ENCODE assay signal across 11 mouse cellular contexts in the genomic region with DNA sequence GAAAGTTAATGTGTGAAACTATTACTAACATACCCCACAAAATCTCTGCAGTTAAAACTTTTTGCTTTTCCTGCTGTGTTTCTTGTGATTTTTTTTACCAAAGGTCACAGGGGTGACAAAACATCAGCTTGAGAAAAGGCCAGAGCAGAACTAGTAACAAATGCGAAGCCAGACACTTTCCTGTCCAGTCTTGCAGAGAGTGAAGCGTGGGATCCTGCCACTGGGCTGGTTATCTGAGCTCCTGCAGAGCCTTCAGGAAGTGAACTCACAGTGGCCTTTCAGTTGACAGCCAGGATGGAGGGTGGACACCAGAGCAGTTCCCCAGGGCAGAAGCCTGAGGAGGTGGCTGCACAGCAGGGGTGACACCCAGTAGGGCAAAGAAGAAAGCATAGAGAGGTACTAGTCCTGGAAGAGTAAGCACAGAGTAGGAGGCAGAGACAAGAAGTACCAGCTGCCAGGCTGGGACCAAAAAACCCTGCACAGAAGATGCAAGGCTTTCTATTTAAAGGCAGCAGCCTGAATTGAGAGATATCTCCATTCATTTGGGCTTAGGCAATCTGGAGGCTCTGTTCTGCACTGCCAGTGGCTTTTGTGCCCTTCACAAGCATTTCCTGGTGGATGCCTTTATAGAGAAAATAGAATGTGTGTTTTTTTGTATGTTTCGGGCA.
DNase-seq lines count a peak whose midpoint lies in the region; ATAC-seq lines count a peak whose summit lies in the region.
"Had no signal": no experiment of that assay in that cellular context is flagged by ENCODE, and none has a peak within 500 bp of the region (broad histone marks: within the 10 kb centered on the region; RNA-seq: fewer than 3 reads in every experiment).

No protein-coding gene starts in this region.

- no peak overlapping the region for H3K9ac ChIP-seq in midbrain, embryonic 11.5 days (ENCODE audit: low read length)
- H3K9ac ChIP-seq: embryonic facial prominence, embryonic 13.5 days had no signal

- no peaks in the 10 kb centered on the region for H3K27me3 ChIP-seq in midbrain, embryonic 11.5 days (ENCODE audit: control insufficient read depth, insufficient read depth, low read length)
- H3K27me3 ChIP-seq: embryonic facial prominence, embryonic 13.5 days had no signal

- H3K4me2 ChIP-seq in midbrain, embryonic 11.5 days, result no peak overlapping the region
- H3K4me2 ChIP-seq: embryonic facial prominence, embryonic 13.5 days had no signal

- H3K36me3 ChIP-seq in midbrain, embryonic 11.5 days (ENCODE audit: control insufficient read depth, insufficient read depth, low read length), result no peaks in the 10 kb centered on the region
- H3K36me3 ChIP-seq: embryonic facial prominence, embryonic 13.5 days; G1E had no signal

- no peak for ATAC-seq in midbrain, embryonic 11.5 days (ENCODE audit: low FRiP score)

- no peaks in the 10 kb centered on the region for H3K9me3 ChIP-seq in midbrain, embryonic 11.5 days (ENCODE audit: control insufficient read depth, low read length)
- H3K9me3 ChIP-seq: embryonic facial prominence, embryonic 13.5 days; G1E had no signal

- DNase-seq in ovary, postnatal 14 days (ENCODE audit: low spot score), result peak; percentile 0
- no peak for DNase-seq in ovary, adult 18-20 months (ENCODE audit: low spot score)
- peak; percentile 34 to 65 for DNase-seq in heart, adult 9 months (ENCODE audit: low spot score in 2 of 2)
- DNase-seq in kidney, postnatal 25 days, result peak; percentile 64 to 84
- DNase-seq in mesoderm, embryonic 11.5 days (ENCODE audit: low read depth, low spot score), result peak; percentile 24
- no peak for DNase-seq in thymus, postnatal 10 days (ENCODE audit: low spot score in 2 of 2)
- DNase-seq in midbrain, embryonic 11.5 days (ENCODE audit: low spot score, missing footprints), result no peak
- no peak for DNase-seq in testis, postnatal 10 days (ENCODE audit: low spot score)

- no peak overlapping the region for H3K27ac ChIP-seq in midbrain, embryonic 11.5 days (ENCODE audit: low read depth, low read length)
- H3K27ac ChIP-seq: embryonic facial prominence, embryonic 13.5 days; macrophage had no signal

- H3K4me3 ChIP-seq in midbrain, embryonic 11.5 days (ENCODE audit: low read depth, low read length), result no peak overlapping the region
- H3K4me3 ChIP-seq: embryonic facial prominence, embryonic 13.5 days had no signal

- 48% methylated on average over 3 of the region's 3 CpGs for WGBS in midbrain, embryonic 11.5 days

- no peaks in the 10 kb centered on the region for H3K4me1 ChIP-seq in midbrain, embryonic 11.5 days (ENCODE audit: control insufficient read depth, insufficient read depth, low read length)
- H3K4me1 ChIP-seq: embryonic facial prominence, embryonic 13.5 days had no signal

Comparison
In these comparisons a context has a peak if more than half of its experiments do, and no peak if none do; other contexts are left out.
1. DNase-seq: peak in ovary, postnatal 14 days (single experiment), heart, adult 9 months (2 of 2), kidney, postnatal 25 days (2 of 2) and mesoderm, embryonic 11.5 days (single experiment); none in ovary, adult 18-20 months (single experiment), thymus, postnatal 10 days (0 of 2), midbrain, embryonic 11.5 days (single experiment) and testis, postnatal 10 days (single experiment).